Mouse (Mus musculus): ENCODE results near the gene Fabp1.

Gene Fabp1

DNA sequence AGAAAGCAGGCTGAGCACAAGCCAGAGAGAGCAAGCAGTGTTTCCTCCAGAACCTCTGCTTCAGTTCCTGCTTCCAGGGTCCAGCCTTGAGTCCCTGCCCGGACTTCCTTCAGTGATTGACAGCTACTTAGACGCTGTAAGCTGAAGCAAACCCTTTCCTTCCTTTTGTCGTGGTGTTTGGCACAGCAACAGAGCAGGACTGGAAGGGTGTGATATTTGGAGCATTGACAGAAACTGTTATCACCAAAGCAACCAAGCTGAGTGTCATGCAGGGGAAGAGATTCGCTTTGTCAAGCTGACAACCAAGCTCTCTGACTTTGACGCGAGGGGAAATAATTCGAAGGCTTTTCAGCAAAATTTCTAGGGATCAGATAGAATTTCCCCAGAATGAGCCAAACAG is 12.3 kb downstream of the Fabp1 start:
- DNase-seq (ENCODE audit: low read depth, low spot score) = no peak

DNA sequence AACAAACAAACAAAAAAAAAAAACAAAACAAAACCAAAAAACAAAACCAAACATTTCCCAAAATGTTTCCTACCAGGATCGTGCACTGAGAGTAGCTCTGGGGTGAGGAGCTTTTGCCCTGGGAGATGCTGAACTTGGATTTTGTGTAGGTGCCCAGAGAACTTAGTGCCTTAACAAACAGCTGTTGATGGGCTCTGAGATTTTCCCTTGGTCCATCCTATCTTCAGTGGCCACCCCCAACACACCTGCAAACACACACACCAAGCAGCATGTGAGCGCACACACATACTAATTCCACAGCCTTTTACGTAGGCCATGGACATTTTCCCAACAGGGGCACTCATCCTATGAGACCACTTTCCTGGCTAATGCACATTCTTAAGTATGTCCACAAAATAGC is 12.8 kb downstream of the Fabp1 start:
- DNase-seq (ENCODE audit: low read depth, low spot score) = no peak

GRCm38 (mm10) chr6:71221501-71221900 is 21.9 kb downstream of the Fabp1 start:
- no peak for DNase-seq (ENCODE audit: low read depth, low spot score)

GRCm38 (mm10) chr6:71224184-71224943 is 24.7 kb downstream of the Fabp1 start:
- no peak for DNase-seq (ENCODE audit: low read depth, low spot score)

DNA sequence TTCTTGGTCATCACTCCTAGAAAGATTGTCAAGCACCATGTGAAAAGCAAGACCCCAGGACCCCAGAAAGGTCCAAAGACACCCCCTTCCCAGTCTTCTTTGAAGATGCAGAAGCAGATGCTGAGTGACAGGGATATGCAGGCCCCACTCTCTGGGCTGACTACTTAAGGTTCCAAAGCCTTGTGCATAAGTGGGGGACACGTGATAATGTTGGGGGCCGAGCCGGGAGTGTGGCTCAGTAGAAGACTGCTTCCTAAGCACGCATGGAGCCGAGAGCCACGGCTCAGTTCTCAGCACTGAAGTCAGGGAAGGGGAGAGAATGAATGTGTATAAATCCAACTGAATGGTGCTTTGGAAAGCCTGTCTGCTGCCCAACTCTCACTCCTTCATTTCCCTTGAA is 26.9 kb downstream of the Fabp1 start:
- no peak for DNase-seq (ENCODE audit: low read depth, low spot score)

DNA sequence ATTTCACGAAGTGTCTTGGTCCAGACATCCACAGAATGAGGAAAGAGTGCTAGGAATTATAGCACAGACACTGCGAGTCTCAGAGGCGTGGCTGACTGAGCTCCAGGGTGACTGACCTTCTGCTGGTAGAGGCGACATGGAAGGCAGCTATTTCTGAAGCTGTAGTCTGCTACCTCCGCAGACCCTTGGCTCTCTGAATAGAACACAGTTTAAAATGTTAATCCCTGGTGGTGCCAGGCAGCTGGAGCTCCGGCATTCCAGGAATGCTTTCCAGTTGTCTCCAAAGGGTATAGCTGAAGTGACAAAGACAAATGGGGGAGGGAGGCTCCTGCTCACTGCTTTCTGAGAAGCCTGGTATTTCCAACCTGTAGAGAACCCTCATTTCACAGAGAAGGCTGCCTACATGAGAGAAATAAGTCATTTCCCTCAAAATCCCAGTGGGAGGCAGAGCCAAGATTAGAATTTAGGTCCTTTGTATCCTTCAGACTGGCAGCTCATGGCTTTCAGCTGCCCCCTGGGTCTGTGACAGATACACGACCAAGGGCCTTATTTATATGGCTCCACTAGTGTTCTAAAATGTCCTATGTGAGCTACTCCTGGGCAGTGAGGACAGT is 27.6 kb downstream of the Fabp1 start:
- no peak for DNase-seq (ENCODE audit: low read depth, low spot score)

DNA sequence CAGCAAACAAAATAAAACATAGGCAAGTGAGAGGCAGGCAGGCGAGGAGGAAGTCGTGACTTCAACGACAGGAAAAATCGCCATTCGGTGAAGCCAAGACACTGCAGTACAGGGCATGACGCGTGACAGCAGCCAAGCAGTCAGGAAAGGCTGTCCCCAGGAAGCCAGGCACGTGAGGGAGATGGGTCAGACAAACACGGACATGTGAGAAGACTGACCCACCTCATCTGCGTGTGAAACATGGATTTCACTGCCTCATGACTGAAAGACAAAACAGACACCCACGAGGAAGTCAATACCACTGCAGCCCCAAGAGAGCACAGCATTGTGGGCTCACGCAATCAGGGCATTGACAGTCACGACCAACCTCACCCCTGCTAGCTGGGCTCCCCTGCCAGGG is 35.5 kb downstream of the Fabp1 start:
- no peak for DNase-seq (ENCODE audit: low read depth, low spot score)

DNA sequence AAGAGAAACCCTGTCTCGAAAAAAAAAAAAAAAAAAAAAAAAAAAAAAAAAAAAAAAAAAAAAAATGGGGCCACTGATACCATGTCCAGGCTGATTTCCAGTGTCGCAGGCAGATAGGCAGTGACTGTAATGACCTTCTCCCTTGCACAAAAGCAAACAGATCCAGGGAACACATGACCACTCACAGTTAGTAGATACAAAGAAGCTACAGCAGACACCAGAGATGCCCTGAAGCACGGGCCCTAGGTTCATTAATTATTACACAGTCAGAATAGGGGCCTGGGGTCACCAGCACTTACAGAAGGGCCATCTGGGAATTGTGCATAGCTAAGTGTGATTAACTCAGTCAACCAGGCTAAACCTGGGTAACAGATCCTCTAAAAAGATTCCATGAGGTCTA is 36.3 kb downstream of the Fabp1 start:
- DNase-seq (ENCODE audit: low read depth, low spot score) = no peak

GRCm38 (mm10) chr6:71236506-71236905 is 36.9 kb downstream of the Fabp1 start:
- no peak for DNase-seq (ENCODE audit: low read depth, low spot score)

DNA sequence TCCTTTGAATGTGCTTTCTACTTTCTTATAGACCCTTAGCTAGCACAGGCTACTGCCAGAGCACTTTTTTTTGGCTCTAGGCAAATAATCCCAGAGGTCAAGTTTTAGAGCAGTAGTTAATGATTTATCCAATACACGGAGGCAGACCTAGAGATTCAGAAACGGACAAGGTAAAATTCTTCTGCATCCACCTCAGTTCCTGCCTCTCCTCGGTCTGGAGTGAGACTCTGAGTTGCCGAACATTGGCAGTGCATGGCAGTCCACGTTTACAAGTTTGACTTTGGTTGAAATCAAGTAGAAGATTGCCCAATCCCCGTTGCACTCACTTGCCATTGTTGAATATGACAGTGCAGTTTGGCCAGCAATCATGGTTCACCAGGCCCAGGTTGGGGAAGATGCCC is 37.4 kb downstream of the Fabp1 start:
- DNase-seq (ENCODE audit: low read depth, low spot score) = no peak

- no peak for DNase-seq (ENCODE audit: low read depth, low spot score)
Measured at GRCm38 (mm10) chr6:71239069-71239750, 39.6 kb downstream of the Fabp1 start.

- no peak for DNase-seq (ENCODE audit: low read depth, low spot score)
Measured at GRCm38 (mm10) chr6:71240831-71241230, 41.2 kb downstream of the Fabp1 start.

DNA sequence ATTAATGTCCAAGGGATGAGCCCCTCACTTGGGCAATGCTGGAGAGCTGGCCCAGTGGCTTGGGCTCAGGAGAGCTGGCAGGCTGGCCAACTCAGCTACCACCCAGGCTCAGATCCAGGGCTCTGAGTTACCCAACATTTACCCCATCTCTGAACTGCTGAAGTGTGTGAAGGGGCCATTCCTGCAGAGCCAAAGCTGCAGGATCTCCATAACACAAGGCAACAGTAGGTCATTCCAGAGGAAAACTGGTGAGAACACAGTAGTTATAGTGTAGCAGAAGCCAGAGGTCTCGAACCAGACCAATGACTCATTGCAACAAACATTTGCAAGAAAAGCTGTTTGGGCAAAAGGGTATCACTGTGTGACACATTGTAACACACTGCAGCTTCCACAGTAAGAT is 43.2 kb downstream of the Fabp1 start:
- DNase-seq (ENCODE audit: low read depth, low spot score) = no peak

- DNase-seq (ENCODE audit: low read depth, low spot score) = no peak
Measured at GRCm38 (mm10) chr6:71243258-71243657, 43.6 kb downstream of the Fabp1 start.

DNA sequence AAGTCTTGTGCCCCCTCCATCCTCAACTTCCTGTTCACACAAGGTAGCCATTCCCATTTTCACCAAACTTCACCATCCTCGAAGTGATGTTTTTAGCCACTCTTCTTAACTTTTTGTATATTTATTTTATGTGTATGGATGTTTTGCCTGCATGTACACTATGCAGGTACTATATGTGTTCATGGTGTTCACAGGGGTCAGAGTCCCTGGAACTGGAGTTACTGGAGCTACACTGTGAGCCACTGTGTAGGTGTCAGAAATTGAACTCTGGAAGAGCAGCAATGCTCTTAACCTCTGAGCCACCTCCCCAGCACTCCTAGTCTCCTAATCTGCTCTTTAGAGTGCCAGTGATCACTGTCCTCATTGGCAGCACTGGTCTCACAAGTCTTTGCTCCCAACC is 48.8 kb downstream of the Fabp1 start:
- no peak for DNase-seq (ENCODE audit: low read depth, low spot score)

DNA sequence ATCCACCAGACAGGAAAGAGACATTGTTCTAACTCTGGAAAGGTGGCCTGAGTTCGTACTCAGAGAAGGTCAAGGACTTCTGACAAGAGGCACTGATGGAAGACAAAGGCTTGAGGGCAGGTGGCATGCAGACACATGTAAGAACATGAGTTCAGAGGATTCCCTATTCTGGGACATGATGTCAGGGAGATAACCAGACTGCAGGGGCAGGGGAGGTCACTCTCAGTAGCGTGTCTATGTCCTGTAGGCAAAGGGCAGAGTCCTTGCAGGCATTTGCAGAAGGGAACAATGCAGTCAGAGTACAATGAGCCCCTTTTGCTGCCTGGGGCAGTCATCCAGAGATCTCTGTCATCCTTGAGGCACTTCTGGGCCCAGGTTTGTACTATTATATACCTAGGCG is 50.0 kb downstream of the Fabp1 start:
- no peak for DNase-seq (ENCODE audit: low read depth, low spot score)

DNA sequence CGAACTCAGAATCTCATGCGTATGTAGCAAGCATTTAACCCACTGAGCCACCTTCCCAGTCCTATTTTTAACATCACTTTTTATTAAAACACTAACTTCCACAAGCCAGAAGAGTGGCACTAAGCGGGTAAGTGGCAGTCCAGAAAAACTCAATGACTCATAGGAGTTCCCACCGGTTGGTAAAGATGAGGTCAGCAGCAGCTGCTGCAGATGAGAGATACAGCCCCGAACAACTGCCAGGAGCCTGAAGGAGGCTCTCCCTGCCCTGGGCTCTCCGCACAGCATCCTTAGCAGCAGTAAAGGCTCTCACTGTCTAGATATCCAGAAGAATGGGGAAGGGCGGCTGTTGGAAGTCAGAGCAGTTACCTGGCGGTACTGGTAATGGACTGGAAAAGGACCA is 51.3 kb downstream of the Fabp1 start:
- DNase-seq (ENCODE audit: low read depth, low spot score) = no peak

GRCm38 (mm10) chr6:71254456-71254855 is 54.8 kb downstream of the Fabp1 start:
- DNase-seq (ENCODE audit: low read depth, low spot score) = no peak
